Mouse (Mus musculus) stomach, embryonic 16.5 days (tissue): Measurements from ENCODE around the gene Mdp1. TPM values are rescaled to one million over a fixed set of nuclear protein-coding genes. Genes with fewer than 3 reads are reported as not detected.

ENCODE experiments used
- ATAC-seq: fragments of 200-750 bp; cut with Nextera tagmentation; 2 replicates; pipeline ENCODE4 v1.8.0; 2017; ENCODE audit warnings: moderate number of reproducible peaks, moderate TSS enrichment; ENCODE audit not compliant: insufficient read depth, low FRiP score
- H3K27ac ChIP-seq: fragments of 300-500 bp; sonication (generic); 2 replicates; pipeline ENCODE4 v1.5.1; 2014; ENCODE audit warnings: low read length
- H3K27me3 ChIP-seq: fragments of 300-500 bp; sonication (generic); 2 replicates; pipeline ENCODE4 v1.6.1; 2014; ENCODE audit warnings: low read length, control low read depth, mixed read lengths; ENCODE audit not compliant: control insufficient read depth, insufficient read depth
- H3K36me3 ChIP-seq: fragments of 300-500 bp; sonication (generic); 2 replicates; pipeline ENCODE4 v1.6.1; 2014; ENCODE audit warnings: low read length; ENCODE audit not compliant: control insufficient read depth, insufficient read depth
- H3K4me1 ChIP-seq: fragments of 300-500 bp; sonication (generic); 2 replicates; pipeline ENCODE4 v1.6.1; 2014; ENCODE audit warnings: low read length, control low read depth, mixed read lengths; ENCODE audit not compliant: control insufficient read depth, insufficient read depth
- H3K4me2 ChIP-seq: fragments of 300-500 bp; sonication (generic); 2 replicates; pipeline ENCODE4 v1.6.1; 2014; ENCODE audit warnings: low read depth, low read length, mixed read lengths
- H3K4me3 ChIP-seq: fragments of 300-500 bp; sonication (generic); replicated peaks from 2 replicates; pipeline ENCODE4 v1.5.1; 2014; ENCODE audit warnings: mild to moderate bottlenecking, low read length
- H3K9ac ChIP-seq: fragments of 300-500 bp; sonication (generic); 2 replicates; pipeline ENCODE4 v1.6.1; 2014; ENCODE audit warnings: low read length
- H3K9me3 ChIP-seq: fragments of 300-500 bp; sonication (generic); replicated peaks from 2 replicates; pipeline ENCODE4 v1.6.1; 2016; ENCODE audit warnings: low read length, control low read depth; ENCODE audit not compliant: control insufficient read depth
- WGBS: fragments of 180-500 bp; shearing (Covaris S2); extraction: QIAGEN DNeasy Blood & Tissue Kit; methylation state at CpG from one replicate; pipeline ENCODE4 v1.1.7; 2014; 5-methylcytosine and 5-hydroxymethylcytosine counted together
- polyA plus RNA-seq: library from polyadenylated mRNA; unstranded; fragments of >200 nt; fragmentation: Nextera tagmentation; extraction: Ambion mirVana; gene quantifications from 2 replicates; pipeline ENCODE4 v1.2.1, GENCODE M21; 2015

Gene Mdp1
- polyA plus RNA-seq, 1 experiment from 2014 or later = 55.8 TPM

- 82% methylated on average over 7 of the region's 7 CpGs for WGBS
- ATAC-seq = no peak
- no peaks in the 10 kb centered on the region for H3K27me3 ChIP-seq
Measured at GRCm38 (mm10) chr14:55651528-55651927, 8.8 kb downstream of the Mdp1 start.

GRCm38 (mm10) chr14:55649884-55650283 lies 10.4 kb downstream of the Mdp1 start, which contains the start of gene Tssk4:
Gene Tssk4 (plus strand): TSS chr14:55650184.
- Histone ChIP-seq H3K27me3 (no peaks in the 10 kb centered on the region), H3K4me2 (no peak within 1 kb of the TSS), H3K36me3 (peaks cover 6% of the 10 kb centered on the region; the same call in 1 of the 2 replicates), H3K27ac (no peak within 1 kb of the TSS), H3K4me3 (no peak within 1 kb of the TSS), H3K9me3 (no peaks in the 10 kb centered on the region), H3K4me1 (peaks cover 2% of the 10 kb centered on the region), H3K9ac (no peak within 1 kb of the TSS)
- 94% methylated on average over 2 of the region's 2 CpGs for WGBS
- ATAC-seq = no peak

More at GRCm38 (mm10) chr14:55651528-55651927, 8.8 kb downstream of the Mdp1 start:
- no peak overlapping the region for H3K4me2 ChIP-seq
- no peak overlapping the region for H3K4me3 ChIP-seq
- H3K9ac ChIP-seq = no peak overlapping the region
- H3K4me1 ChIP-seq = no peaks in the 10 kb centered on the region
- H3K9me3 ChIP-seq = no peaks in the 10 kb centered on the region
- H3K27ac ChIP-seq = no peak overlapping the region
- H3K36me3 ChIP-seq = peaks cover 2% of the 10 kb centered on the region; the same call in 1 of the 2 replicates

- H3K27ac ChIP-seq = peak overlapping the region; percentile 97
- no peaks in the 10 kb centered on the region for H3K27me3 ChIP-seq
- no peak for ATAC-seq
- peak overlapping the region; percentile 99 for H3K9ac ChIP-seq
- 17% methylated on average over 17 of the region's 17 CpGs for WGBS
- no peaks in the 10 kb centered on the region for H3K9me3 ChIP-seq
- peak overlapping the region; percentile 96 for H3K4me2 ChIP-seq
- H3K4me1 ChIP-seq = peaks cover 16% of the 10 kb centered on the region
- peaks cover 20% of the 10 kb centered on the region for H3K36me3 ChIP-seq
- peak overlapping the region; percentile 99 for H3K4me3 ChIP-seq
Measured at GRCm38 (mm10) chr14:55644261-55644888, 15.9 kb downstream of the Mdp1 start.

- peaks cover 16% of the 10 kb centered on the region for H3K4me1 ChIP-seq
- WGBS = under 1% methylated on average over 89 of the region's 89 CpGs
Measured at GRCm38 (mm10) chr14:55643060-55643907, 17.0 kb downstream of the Mdp1 start, which contains the start of gene Tm9sf1. Gene Tm9sf1 (minus strand): TSS chr14:55643806.

GRCm38 (mm10) chr14:55642679-55643059 lies 17.6 kb downstream of the Mdp1 start:
- H3K9ac ChIP-seq = peak overlapping the region; percentile 99
- 18% methylated on average over 8 of the region's 8 CpGs for WGBS
- ATAC-seq = no peak
- peak overlapping the region; percentile 97 for H3K27ac ChIP-seq
- H3K4me3 ChIP-seq = peak overlapping the region; percentile 99
- no peaks in the 10 kb centered on the region for H3K9me3 ChIP-seq
- peaks cover 23% of the 10 kb centered on the region for H3K36me3 ChIP-seq
- H3K4me2 ChIP-seq = peak overlapping the region; percentile 96
- peaks cover 16% of the 10 kb centered on the region for H3K4me1 ChIP-seq
- H3K27me3 ChIP-seq = no peaks in the 10 kb centered on the region

More at GRCm38 (mm10) chr14:55643060-55643907, 17.0 kb downstream of the Mdp1 start, which contains the start of gene Tm9sf1:
- Histone ChIP-seq H3K9ac (peak within 1 kb of the TSS; percentile 99), H3K36me3 (peaks cover 20% of the 10 kb centered on the region), H3K4me2 (peak within 1 kb of the TSS; percentile 96), H3K27ac (peak within 1 kb of the TSS; percentile 97), H3K4me3 (peak within 1 kb of the TSS; percentile 99), H3K27me3 (no peaks in the 10 kb centered on the region), H3K9me3 (no peaks in the 10 kb centered on the region)
- ATAC-seq = peak; percentile 91

- 92% methylated on average over 13 of the region's 13 CpGs for WGBS
- no peak overlapping the region for H3K27ac ChIP-seq
- peaks cover 17% of the 10 kb centered on the region for H3K4me1 ChIP-seq
- no peaks in the 10 kb centered on the region for H3K27me3 ChIP-seq
- no peak overlapping the region for H3K4me3 ChIP-seq
- H3K36me3 ChIP-seq = peaks cover 22% of the 10 kb centered on the region
- no peak overlapping the region for H3K9ac ChIP-seq
- H3K4me2 ChIP-seq = no peak overlapping the region
- H3K9me3 ChIP-seq = no peaks in the 10 kb centered on the region
- no peak for ATAC-seq
Measured at GRCm38 (mm10) chr14:55641291-55641690, 19.0 kb downstream of the Mdp1 start.

- H3K9me3 ChIP-seq = no peaks in the 10 kb centered on the region
- peaks cover 22% of the 10 kb centered on the region for H3K4me1 ChIP-seq
- H3K27ac ChIP-seq = no peak overlapping the region
- 97% methylated on average over 14 of the region's 14 CpGs for WGBS
- no peak overlapping the region for H3K4me3 ChIP-seq
- H3K36me3 ChIP-seq = peaks cover 24% of the 10 kb centered on the region
- H3K4me2 ChIP-seq = no peak overlapping the region
- H3K9ac ChIP-seq = no peak overlapping the region
- ATAC-seq = no peak
- H3K27me3 ChIP-seq = no peaks in the 10 kb centered on the region
Measured at GRCm38 (mm10) chr14:55640816-55641215, 19.5 kb downstream of the Mdp1 start.

- Histone ChIP-seq H3K9me3 (no peaks in the 10 kb centered on the region), H3K9ac (no peak within 1 kb of the TSS), H3K36me3 (peaks cover 29% of the 10 kb centered on the region), H3K4me3 (no peak within 1 kb of the TSS), H3K4me2 (no peak within 1 kb of the TSS), H3K27me3 (no peaks in the 10 kb centered on the region), H3K27ac (no peak within 1 kb of the TSS), H3K4me1 (peaks cover 21% of the 10 kb centered on the region)
- no peak for ATAC-seq
- WGBS = 95% methylated on average over 9 of the region's 9 CpGs
Measured at GRCm38 (mm10) chr14:55637795-55638194, 22.5 kb downstream of the Mdp1 start, which contains the start of gene Gm49378. Gene Gm49378 (minus strand): TSS chr14:55637895.
